Mouse (Mus musculus): ENCODE results near the gene Casp4.

Gene Casp4

GRCm38 (mm10) chr9:5308561-5308960 is at the start of gene Casp4:
TSS of gene Casp4 (plus strand) at chr9:5308828.
- DNase-seq (ENCODE audit: low read depth, low spot score): peak; percentile 83

- no peak for DNase-seq (ENCODE audit: low read depth, low spot score)
Measured at GRCm38 (mm10) chr9:5263951-5264475, 44.6 kb upstream of the Casp4 start.

- DNase-seq (ENCODE audit: low read depth, low spot score): no peak
Measured at GRCm38 (mm10) chr9:5270274-5270673, 38.4 kb upstream of the Casp4 start.

GRCm38 (mm10) chr9:5270884-5271283 is 37.7 kb upstream of the Casp4 start:
- DNase-seq (ENCODE audit: low read depth, low spot score): no peak

- DNase-seq (ENCODE audit: low read depth, low spot score): no peak
Measured at GRCm38 (mm10) chr9:5271334-5271845, 37.2 kb upstream of the Casp4 start.

GRCm38 (mm10) chr9:5286071-5286470 is 22.6 kb upstream of the Casp4 start:
- DNase-seq (ENCODE audit: low read depth, low spot score): no peak

- no peak for DNase-seq (ENCODE audit: low read depth, low spot score)
Measured at GRCm38 (mm10) chr9:5286597-5286996, 22.0 kb upstream of the Casp4 start.

GRCm38 (mm10) chr9:5296354-5297237 is 12.0 kb upstream of the Casp4 start:
- DNase-seq (ENCODE audit: low read depth, low spot score): no peak

GRCm38 (mm10) chr9:5298329-5299131 is 10.1 kb upstream of the Casp4 start, which contains the start of gene Casp1:
TSS of gene Casp1 (plus strand) at chr9:5298517.
- DNase-seq (ENCODE audit: low read depth, low spot score): peak; percentile 66

- no peak for DNase-seq (ENCODE audit: low read depth, low spot score)
Measured at GRCm38 (mm10) chr9:5299132-5299381, 9.6 kb upstream of the Casp4 start.

- no peak for DNase-seq (ENCODE audit: low read depth, low spot score)
Measured at GRCm38 (mm10) chr9:5310112-5310511, 1.5 kb downstream of the Casp4 start.

- peak; percentile 69 for DNase-seq (ENCODE audit: low read depth, low spot score)
Measured at GRCm38 (mm10) chr9:5311435-5311834, 2.8 kb downstream of the Casp4 start.

GRCm38 (mm10) chr9:5328204-5328603 is 19.6 kb downstream of the Casp4 start:
- no peak for DNase-seq (ENCODE audit: low read depth, low spot score)

GRCm38 (mm10) chr9:5332441-5332840 is 23.8 kb downstream of the Casp4 start:
- DNase-seq (ENCODE audit: low read depth, low spot score): no peak

GRCm38 (mm10) chr9:5333422-5333821 is 24.8 kb downstream of the Casp4 start:
- no peak for DNase-seq (ENCODE audit: low read depth, low spot score)

- DNase-seq (ENCODE audit: low read depth, low spot score): no peak
Measured at GRCm38 (mm10) chr9:5343092-5343491, 34.5 kb downstream of the Casp4 start.

GRCm38 (mm10) chr9:5344090-5344489 is 35.5 kb downstream of the Casp4 start:
- DNase-seq (ENCODE audit: low read depth, low spot score): no peak

GRCm38 (mm10) chr9:5345291-5345898 is 36.8 kb downstream of the Casp4 start, which contains the start of gene Casp12:
TSS of gene Casp12 (plus strand) at chr9:5345430.
- DNase-seq (ENCODE audit: low read depth, low spot score): no peak

- no peak for DNase-seq (ENCODE audit: low read depth, low spot score)
Measured at GRCm38 (mm10) chr9:5347381-5347780, 38.8 kb downstream of the Casp4 start.

- no peak for DNase-seq (ENCODE audit: low read depth, low spot score)
Measured at GRCm38 (mm10) chr9:5353673-5354072, 45.0 kb downstream of the Casp4 start.

- no peak for DNase-seq (ENCODE audit: low read depth, low spot score)
Measured at GRCm38 (mm10) chr9:5356801-5357200, 48.2 kb downstream of the Casp4 start.

Measured in CD4-positive helper T cell, adult 2 months (primary cell).